In genomic region chr5:90492440-90492839, GRCm38 (mm10) we compare ENCODE assay signal across 14 mouse cellular contexts. TPM values are rescaled to one million over a fixed set of nuclear protein-coding genes. Genes with fewer than 3 reads are reported as not detected.
DNase-seq lines count a peak whose midpoint lies in the region; ATAC-seq and TF ChIP-seq lines count a peak whose summit lies in the region.
"Had no signal": no experiment of that assay in that cellular context is flagged by ENCODE, and none has a peak within 500 bp of the region (broad histone marks: within the 10 kb centered on the region; RNA-seq: fewer than 3 reads in every experiment).

No protein-coding gene starts in this region.

- peak; percentile 48 for ATAC-seq in granulocyte monocyte progenitor cell, adult 5-6 weeks (replicated peaks; ENCODE audit: poor library complexity, severe bottlenecking)
- no peak for ATAC-seq in intestine, postnatal 0 days
- ATAC-seq: Patski had no signal

- no peak overlapping the region for H3K9ac ChIP-seq in intestine, postnatal 0 days (ENCODE audit: low read depth, low read length)
- H3K9ac ChIP-seq: hindbrain, embryonic 15.5 days had no signal

- H3K36me3 ChIP-seq in intestine, postnatal 0 days (ENCODE audit: control insufficient read depth, insufficient read depth): no peaks in the 10 kb centered on the region
- H3K36me3 ChIP-seq: hindbrain, embryonic 15.5 days had no signal

- H3K4me1 ChIP-seq in intestine, postnatal 0 days (replicated peaks; ENCODE audit: control insufficient read depth, insufficient read depth, low read length): 0 out of 2 replicates have a peak, but pooled peaks cover 3% of the 10 kb centered on the region
- H3K4me1 ChIP-seq: hindbrain, embryonic 15.5 days; megakaryocyte, embryonic 14.5 days had no signal

- no peaks in the 10 kb centered on the region for H3K9me3 ChIP-seq in intestine, postnatal 0 days (ENCODE audit: control insufficient read depth)
- H3K9me3 ChIP-seq: hindbrain, embryonic 15.5 days; megakaryocyte, embryonic 14.5 days had no signal

- H3K4me2 ChIP-seq in intestine, postnatal 0 days (replicated peaks; ENCODE audit: low read depth): no peak overlapping the region
- H3K4me2 ChIP-seq: hindbrain, embryonic 15.5 days had no signal

- no peak overlapping the region for H3K27ac ChIP-seq in intestine, postnatal 0 days (ENCODE audit: low read depth, low read length)
- H3K27ac ChIP-seq: hindbrain, embryonic 15.5 days had no signal

- H3K4me3 ChIP-seq in intestine, postnatal 0 days (ENCODE audit: low read depth, low read length): no peak overlapping the region
- H3K4me3 ChIP-seq: hindbrain, embryonic 15.5 days; megakaryocyte, embryonic 14.5 days had no signal

- H3K27me3 ChIP-seq in intestine, postnatal 0 days (replicated peaks; ENCODE audit: control insufficient read depth, insufficient read depth, low read length): no peaks in the 10 kb centered on the region
- H3K27me3 ChIP-seq: hindbrain, embryonic 15.5 days had no signal

- 76% methylated on average over 9 of the region's 9 CpGs for WGBS in intestine, postnatal 0 days

- no peak for TF ChIP-seq CTCF in intestine, postnatal 0 days (IDR thresholded peaks at IDR 0.05; ENCODE audit: low read depth)

- DNase-seq in lung, postnatal 25 days (ENCODE audit: low spot score): peak; percentile 21
- DNase-seq in lung, postnatal 14 days: no peak
- DNase-seq in naive thymus-derived CD4-positive, alpha-beta T cell, adult 2 months (ENCODE audit: low read depth): peak; percentile 77
- peak; percentile 71 for DNase-seq in yolk sac, embryonic 10.5 days (ENCODE audit: low spot score)
- no peak for DNase-seq in right cerebral cortex, postnatal 36 days (ENCODE audit: low spot score in 2 of 2)

RNA-seq across cellular contexts. Expression of gene Afp, which starts 1.9 kb away (rescaled TPM):
- 2.4 and 4.4 TPM in 2 replicates for total RNA-seq in granulocyte monocyte progenitor cell, adult 5-6 weeks (2014; fragmentation: Nextera tagmentation)
- 2.2 and 2.9 TPM in 2 replicates for total RNA-seq in granulocyte monocyte progenitor cell, adult 5-6 weeks (2017)
- polyA plus RNA-seq in intestine, postnatal 0 days (2015; fragmentation: Nextera tagmentation; extraction: Ambion mirVana): 541 and 696 TPM in 2 replicates
- polyA plus RNA-seq: Patski had no signal

RNA-seq across cellular contexts. Expression of gene Afm, which starts 26.3 kb away (rescaled TPM):
- total RNA-seq in granulocyte monocyte progenitor cell, adult 5-6 weeks (2014; fragmentation: Nextera tagmentation): not detected in 2 replicates
- not detected in 2 replicates for total RNA-seq in granulocyte monocyte progenitor cell, adult 5-6 weeks (2017)
- 8.2 and 9.4 TPM in 2 replicates for polyA plus RNA-seq in intestine, postnatal 0 days (2015; fragmentation: Nextera tagmentation; extraction: Ambion mirVana)
- total RNA-seq: left cerebral cortex, postnatal 10 days had no signal
- polyA plus RNA-seq: embryonic facial prominence, embryonic 11.5 days; hindbrain, embryonic 15.5 days; neural tube, embryonic 11.5 days; small intestine, adult 2 months had no signal

RNA-seq across cellular contexts. Expression of gene Alb, which starts 31.7 kb away (rescaled TPM):
- not detected in 2 replicates for total RNA-seq in granulocyte monocyte progenitor cell, adult 5-6 weeks (2014; fragmentation: Nextera tagmentation)
- total RNA-seq in granulocyte monocyte progenitor cell, adult 5-6 weeks (2017): not detected in 2 replicates
- polyA plus RNA-seq in intestine, postnatal 0 days (2015; fragmentation: Nextera tagmentation; extraction: Ambion mirVana): 0.99 and 1.1 TPM in 2 replicates
- polyA plus RNA-seq: Patski; small intestine, adult 2 months had no signal

Comparison
In these comparisons a context has a peak if more than half of its experiments do, and no peak if none do; other contexts are left out.
1. DNase-seq: peak in lung, postnatal 25 days (single experiment), naive thymus-derived CD4-positive, alpha-beta T cell, adult 2 months (single experiment) and yolk sac, embryonic 10.5 days (single experiment); none in lung, postnatal 14 days (single experiment) and right cerebral cortex, postnatal 36 days (0 of 2).